Mouse (Mus musculus) megakaryocyte, embryonic 14.5 days (primary cell): ENCODE measurements around the gene Plekhs1. TPM values are rescaled to one million over a fixed set of nuclear protein-coding genes. Genes with fewer than 3 reads are reported as not detected.

ENCODE experiments used
- H3K27me3 ChIP-seq: replicated peaks from 2 replicates; pipeline ENCODE3; 2012; ENCODE audit warnings: inconsistent platforms
- H3K36me3 ChIP-seq: replicated peaks from 2 replicates; pipeline ENCODE3; 2012; ENCODE audit warnings: low read length, inconsistent platforms, mixed read lengths
- H3K4me1 ChIP-seq: 2 replicates; pipeline ENCODE4 v1.6.1; 2012; ENCODE audit warnings: inconsistent platforms
- H3K4me3 ChIP-seq: replicated peaks from 2 replicates; pipeline ENCODE3; 2012; ENCODE audit warnings: moderate library complexity, mild to moderate bottlenecking, inconsistent platforms
- H3K9me3 ChIP-seq: 2 replicates; pipeline ENCODE4 v1.6.1; 2012; ENCODE audit warnings: inconsistent platforms
- FLI1 ChIP-seq: IDR thresholded peaks from 2 replicates; pipeline ENCODE4 v1.6.1; 2012; ENCODE audit warnings: low read length, inconsistent platforms, mixed read lengths
- GATA1 ChIP-seq: IDR thresholded peaks from 3 replicates; pipeline ENCODE4 v1.6.1; 2012; ENCODE audit warnings: mixed read lengths, low read length, inconsistent platforms, borderline replicate concordance
- polyA plus RNA-seq: library from polyadenylated mRNA; stranded (reverse); fragments of >175 nt; gene quantifications from 2 replicates; pipeline ENCODE4 v1.2.3, GENCODE M21; 2012; ENCODE audit warnings: low replicate concordance; ENCODE audit not compliant: insufficient read depth

Plekhs1 gene
- polyA plus RNA-seq, 1 experiment: not detected

DNA sequence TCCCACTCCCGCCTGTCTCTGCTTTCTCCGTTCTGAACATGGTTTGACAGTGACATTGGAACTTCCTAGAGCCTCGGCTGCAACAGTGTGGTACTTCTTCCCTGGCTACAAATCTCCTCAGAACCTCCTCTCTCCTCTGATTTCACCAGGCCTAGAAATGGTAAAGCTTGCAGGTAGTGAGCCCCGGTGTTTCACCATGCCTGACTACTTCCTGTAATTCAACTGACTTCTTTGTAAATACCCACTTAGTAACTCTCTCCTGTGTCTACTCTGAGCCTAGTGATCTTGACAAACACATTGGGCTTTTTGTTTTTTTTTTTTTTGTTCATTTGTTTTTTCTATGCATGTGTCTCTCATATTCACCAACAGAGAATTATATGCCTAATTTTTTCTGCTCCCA, 6.6 kb upstream of the Plekhs1 start:
- H3K4me3 ChIP-seq: no peak overlapping the region
- H3K4me1 ChIP-seq: peaks cover 6% of the 10 kb centered on the region; the same call in 1 of the 2 replicates
- no peaks in the 10 kb centered on the region for H3K9me3 ChIP-seq
- H3K27me3 ChIP-seq: peaks cover 51% of the 10 kb centered on the region
- TF ChIP-seq FLI1 (no peak), GATA1 (no peak)
- no peaks in the 10 kb centered on the region for H3K36me3 ChIP-seq

DNA sequence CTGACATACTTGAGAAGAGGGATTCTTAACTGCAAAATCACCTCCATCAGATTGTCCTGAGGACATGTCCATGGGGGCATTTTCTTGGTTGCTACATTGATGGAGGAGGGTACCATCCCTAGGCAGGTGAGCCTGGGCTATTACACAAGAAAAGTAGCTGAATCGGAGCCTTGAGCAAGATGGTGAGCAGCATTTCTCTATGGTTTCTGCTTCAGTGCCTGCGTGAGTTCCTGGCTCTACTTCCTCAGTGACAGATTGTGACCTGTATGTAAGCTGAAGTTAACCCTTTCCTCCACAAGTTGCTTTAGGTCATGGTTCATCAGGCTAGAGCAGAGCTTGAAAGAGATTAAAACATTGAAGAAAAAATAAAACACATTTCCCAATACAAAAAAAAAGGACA, 6.1 kb upstream of the Plekhs1 start:
- Histone ChIP-seq H3K4me1 (peaks cover 6% of the 10 kb centered on the region; the same call in 1 of the 2 replicates), H3K4me3 (no peak overlapping the region), H3K36me3 (no peaks in the 10 kb centered on the region), H3K9me3 (no peaks in the 10 kb centered on the region), H3K27me3 (peaks cover 51% of the 10 kb centered on the region)
- no peak for TF ChIP-seq FLI1
- TF ChIP-seq GATA1: no peak

- Histone ChIP-seq H3K4me1 (peaks cover 6% of the 10 kb centered on the region; the same call in 1 of the 2 replicates), H3K9me3 (no peaks in the 10 kb centered on the region), H3K27me3 (peaks cover 50% of the 10 kb centered on the region), H3K4me3 (no peak overlapping the region), H3K36me3 (no peaks in the 10 kb centered on the region)
- TF ChIP-seq FLI1: no peak
Observed at GRCm38 (mm10) chr19:56457569-56457968, 3.9 kb upstream of the Plekhs1 start.

GRCm38 (mm10) chr19:56459154-56460050, 2.0 kb upstream of the Plekhs1 start:
- peaks cover 46% of the 10 kb centered on the region for H3K27me3 ChIP-seq

DNA sequence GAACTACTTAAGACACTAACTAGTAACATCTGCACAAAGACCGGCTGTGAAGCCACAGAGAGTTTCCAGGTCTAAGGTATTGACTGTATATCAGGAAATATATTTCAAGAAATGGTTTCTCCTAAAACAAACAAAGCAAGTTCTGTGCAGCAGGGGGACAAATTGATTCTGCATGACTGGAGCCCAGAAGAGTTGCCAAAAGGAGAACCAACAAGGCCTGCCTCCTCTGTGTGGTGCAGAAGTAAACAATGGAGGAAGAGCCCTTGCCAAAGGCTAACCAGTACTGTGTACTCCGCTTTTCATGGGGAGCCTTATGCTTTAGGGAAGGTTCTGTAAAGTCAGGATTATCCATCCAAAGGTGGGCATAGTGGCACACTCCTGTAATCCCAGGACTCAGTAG, 1.2 kb upstream of the Plekhs1 start:
- H3K36me3 ChIP-seq: no peaks in the 10 kb centered on the region

More at GRCm38 (mm10) chr19:56459154-56460050, 2.0 kb upstream of the Plekhs1 start:
- H3K9me3 ChIP-seq: peaks cover 10% of the 10 kb centered on the region
- TF ChIP-seq GATA1: no peak
- no peak for TF ChIP-seq FLI1
- peaks cover 5% of the 10 kb centered on the region; the same call in 1 of the 2 replicates for H3K4me1 ChIP-seq
- H3K4me3 ChIP-seq: no peak overlapping the region
- no peaks in the 10 kb centered on the region for H3K36me3 ChIP-seq

DNA sequence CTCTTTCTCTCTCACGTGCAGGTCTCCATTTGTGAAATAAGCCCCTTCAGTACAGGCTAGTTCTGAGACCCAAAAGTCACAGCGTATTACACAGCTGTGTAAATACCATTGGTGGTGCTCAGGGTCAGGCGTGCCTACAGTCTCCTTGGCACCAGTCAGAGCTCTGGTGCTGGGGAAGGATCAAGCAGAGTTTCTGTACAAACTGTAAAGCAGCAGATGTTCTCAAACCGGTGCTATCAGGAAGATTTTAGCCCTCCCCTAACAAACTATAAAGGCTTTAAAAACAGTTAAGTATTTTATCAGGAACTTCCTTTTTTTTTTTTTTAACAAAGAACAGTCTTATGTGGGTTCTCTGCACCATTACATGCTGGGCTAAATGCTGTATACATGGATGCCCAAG, 1.3 kb downstream of the Plekhs1 start:
- TF ChIP-seq FLI1 (no peak), GATA1 (no peak)

More for the DNA sequence above, 1.2 kb upstream of the Plekhs1 start:
- peaks cover 10% of the 10 kb centered on the region for H3K9me3 ChIP-seq
- H3K27me3 ChIP-seq: peaks cover 44% of the 10 kb centered on the region
- TF ChIP-seq GATA1 (no peak), FLI1 (no peak)
- peaks cover 5% of the 10 kb centered on the region; the same call in 1 of the 2 replicates for H3K4me1 ChIP-seq
- no peak overlapping the region for H3K4me3 ChIP-seq

DNA sequence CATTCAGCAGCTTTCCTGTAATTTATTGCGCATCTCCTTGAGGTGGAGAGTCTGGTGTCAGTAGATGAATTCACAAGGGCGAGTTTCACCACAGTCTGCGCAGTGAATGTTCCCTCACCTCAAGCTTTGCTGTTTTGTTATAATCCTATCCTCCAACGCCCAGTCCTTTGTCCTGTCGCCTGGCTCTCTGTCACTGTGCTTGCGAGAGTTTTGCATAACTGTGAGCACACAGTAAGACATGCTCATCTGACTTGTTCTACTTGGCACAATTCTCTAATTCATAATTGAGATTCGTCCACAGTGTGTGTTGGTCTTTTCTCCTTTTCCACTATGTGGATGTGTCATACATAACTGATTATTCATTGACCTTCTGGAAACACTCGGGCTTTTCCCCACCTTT, 5.0 kb downstream of the Plekhs1 start:
- Histone ChIP-seq H3K4me1 (peaks cover 5% of the 10 kb centered on the region; the same call in 1 of the 2 replicates), H3K4me3 (no peak overlapping the region), H3K9me3 (peaks cover 10% of the 10 kb centered on the region), H3K27me3 (peaks cover 29% of the 10 kb centered on the region), H3K36me3 (no peaks in the 10 kb centered on the region)
- TF ChIP-seq GATA1 (no peak), FLI1 (no peak)

More for the DNA sequence above, 1.3 kb downstream of the Plekhs1 start:
- H3K4me3 ChIP-seq: no peak overlapping the region
- no peaks in the 10 kb centered on the region for H3K36me3 ChIP-seq
- H3K27me3 ChIP-seq: peaks cover 33% of the 10 kb centered on the region
- H3K4me1 ChIP-seq: peaks cover 5% of the 10 kb centered on the region; the same call in 1 of the 2 replicates
- peaks cover 10% of the 10 kb centered on the region for H3K9me3 ChIP-seq

- Histone ChIP-seq H3K36me3 (no peaks in the 10 kb centered on the region), H3K4me3 (no peak overlapping the region), H3K4me1 (peaks cover 13% of the 10 kb centered on the region), H3K9me3 (no peaks in the 10 kb centered on the region), H3K27me3 (peaks cover 38% of the 10 kb centered on the region)
- TF ChIP-seq GATA1 (no peak), FLI1 (no peak)
Observed at GRCm38 (mm10) chr19:56470286-56471020, 9.0 kb downstream of the Plekhs1 start.

GRCm38 (mm10) chr19:56471934-56472333, 10.5 kb downstream of the Plekhs1 start:
- H3K4me3 ChIP-seq: no peak overlapping the region
- TF ChIP-seq FLI1 (no peak), GATA1 (no peak)
- no peaks in the 10 kb centered on the region for H3K9me3 ChIP-seq
- peaks cover 28% of the 10 kb centered on the region for H3K4me1 ChIP-seq
- H3K36me3 ChIP-seq: no peaks in the 10 kb centered on the region
- H3K27me3 ChIP-seq: peaks cover 38% of the 10 kb centered on the region
